Mouse (Mus musculus): ENCODE measurements around the gene Zfyve28. TPM values are rescaled to one million over a fixed set of nuclear protein-coding genes. Genes with fewer than 3 reads are reported as not detected.

Zfyve28 gene
- polyA plus RNA-seq, 1 experiment = 7.6 TPM

GRCm38 (mm10) chr5:34246443-34246842 is 41.8 kb downstream of the Zfyve28 start:
- no peak for DNase-seq (ENCODE audit: low read depth)
- TF ChIP-seq POLR2A (IDR thresholded peaks at IDR 0.05; ENCODE audit: borderline replicate concordance, extremely low read depth, insufficient read depth, insufficient read length, poor library complexity, severe bottlenecking) = no peak
- TF ChIP-seq CTCF (IDR thresholded peaks at IDR 0.05; ENCODE audit: borderline replicate concordance, extremely low read depth, insufficient read depth, insufficient read length) = no peak

- no peak for DNase-seq (ENCODE audit: low read depth)
- no peak for TF ChIP-seq POLR2A (IDR thresholded peaks at IDR 0.05; ENCODE audit: borderline replicate concordance, extremely low read depth, insufficient read depth, insufficient read length, poor library complexity, severe bottlenecking)
- TF ChIP-seq CTCF (IDR thresholded peaks at IDR 0.05; ENCODE audit: borderline replicate concordance, extremely low read depth, insufficient read depth, insufficient read length) = no peak
Measured at GRCm38 (mm10) chr5:34243062-34243461, 45.2 kb downstream of the Zfyve28 start.

- TF ChIP-seq POLR2A (IDR thresholded peaks at IDR 0.05; ENCODE audit: borderline replicate concordance, extremely low read depth, insufficient read depth, insufficient read length, poor library complexity, severe bottlenecking) (no peak), CTCF (IDR thresholded peaks at IDR 0.05; ENCODE audit: borderline replicate concordance, extremely low read depth, insufficient read depth, insufficient read length) (no peak)
- DNase-seq (ENCODE audit: low read depth) = peak; percentile 65
Measured at GRCm38 (mm10) chr5:34242224-34242963, 45.9 kb downstream of the Zfyve28 start.

- no peak for TF ChIP-seq CTCF (IDR thresholded peaks at IDR 0.05; ENCODE audit: borderline replicate concordance, extremely low read depth, insufficient read depth, insufficient read length)
- no peak for TF ChIP-seq POLR2A (IDR thresholded peaks at IDR 0.05; ENCODE audit: borderline replicate concordance, extremely low read depth, insufficient read depth, insufficient read length, poor library complexity, severe bottlenecking)
- no peak for DNase-seq (ENCODE audit: low read depth)
Measured at GRCm38 (mm10) chr5:34238444-34238843, 49.8 kb downstream of the Zfyve28 start.

- TF ChIP-seq CTCF (IDR thresholded peaks at IDR 0.05; ENCODE audit: borderline replicate concordance, extremely low read depth, insufficient read depth, insufficient read length) = peak; percentile 72
- TF ChIP-seq POLR2A (IDR thresholded peaks at IDR 0.05; ENCODE audit: borderline replicate concordance, extremely low read depth, insufficient read depth, insufficient read length, poor library complexity, severe bottlenecking) = no peak
- DNase-seq (ENCODE audit: low read depth) = no peak
Measured at GRCm38 (mm10) chr5:34235898-34236420, 52.3 kb downstream of the Zfyve28 start.

GRCm38 (mm10) chr5:34235056-34235455 is 53.2 kb downstream of the Zfyve28 start:
- TF ChIP-seq POLR2A (IDR thresholded peaks at IDR 0.05; ENCODE audit: borderline replicate concordance, extremely low read depth, insufficient read depth, insufficient read length, poor library complexity, severe bottlenecking) = no peak
- no peak for TF ChIP-seq CTCF (IDR thresholded peaks at IDR 0.05; ENCODE audit: borderline replicate concordance, extremely low read depth, insufficient read depth, insufficient read length)
- DNase-seq (ENCODE audit: low read depth) = no peak

GRCm38 (mm10) chr5:34233221-34233515 is 55.1 kb downstream of the Zfyve28 start:
- TF ChIP-seq POLR2A (IDR thresholded peaks at IDR 0.05; ENCODE audit: borderline replicate concordance, extremely low read depth, insufficient read depth, insufficient read length, poor library complexity, severe bottlenecking) = no peak
- TF ChIP-seq CTCF (IDR thresholded peaks at IDR 0.05; ENCODE audit: borderline replicate concordance, extremely low read depth, insufficient read depth, insufficient read length) = no peak
- DNase-seq (ENCODE audit: low read depth) = no peak

- TF ChIP-seq CTCF (IDR thresholded peaks at IDR 0.05; ENCODE audit: borderline replicate concordance, extremely low read depth, insufficient read depth, insufficient read length) (no peak), POLR2A (IDR thresholded peaks at IDR 0.05; ENCODE audit: borderline replicate concordance, extremely low read depth, insufficient read depth, insufficient read length, poor library complexity, severe bottlenecking) (no peak)
- no peak for DNase-seq (ENCODE audit: low read depth)
Measured at GRCm38 (mm10) chr5:34232481-34233220, 55.6 kb downstream of the Zfyve28 start.

- no peak for DNase-seq (ENCODE audit: low read depth)
- TF ChIP-seq POLR2A (IDR thresholded peaks at IDR 0.05; ENCODE audit: borderline replicate concordance, extremely low read depth, insufficient read depth, insufficient read length, poor library complexity, severe bottlenecking) (no peak), CTCF (IDR thresholded peaks at IDR 0.05; ENCODE audit: borderline replicate concordance, extremely low read depth, insufficient read depth, insufficient read length) (no peak)
Measured at GRCm38 (mm10) chr5:34231901-34232300, 56.3 kb downstream of the Zfyve28 start.

- no peak for DNase-seq (ENCODE audit: low read depth)
- TF ChIP-seq CTCF (IDR thresholded peaks at IDR 0.05; ENCODE audit: borderline replicate concordance, extremely low read depth, insufficient read depth, insufficient read length) (no peak), POLR2A (IDR thresholded peaks at IDR 0.05; ENCODE audit: borderline replicate concordance, extremely low read depth, insufficient read depth, insufficient read length, poor library complexity, severe bottlenecking) (no peak)
Measured at GRCm38 (mm10) chr5:34230599-34231485, 57.4 kb downstream of the Zfyve28 start.

- DNase-seq (ENCODE audit: low read depth) = no peak
- TF ChIP-seq POLR2A (IDR thresholded peaks at IDR 0.05; ENCODE audit: borderline replicate concordance, extremely low read depth, insufficient read depth, insufficient read length, poor library complexity, severe bottlenecking) (no peak), CTCF (IDR thresholded peaks at IDR 0.05; ENCODE audit: borderline replicate concordance, extremely low read depth, insufficient read depth, insufficient read length) (no peak)
Measured at GRCm38 (mm10) chr5:34229503-34229902, 58.7 kb downstream of the Zfyve28 start.
